Mouse (Mus musculus): Measurements from ENCODE around the gene Sfrp5.

GRCm38 (mm10) chr19:42202467-42202866, 415 bp upstream of the Sfrp5 start:
- TF ChIP-seq CTCF (IDR thresholded peaks at IDR 0.05; ENCODE audit: control insufficient read depth, insufficient read depth, low read length) (no peak), POLR2A (IDR thresholded peaks at IDR 0.05; ENCODE audit: borderline replicate concordance, control insufficient read depth, low read depth, low read length) (no peak)

All from bone marrow, adult 2 months (tissue).